Mouse (Mus musculus) liver, embryonic 11.5 days (tissue): ENCODE measurements at regions not wholly inside any gene's neighbourhood (a gene's known extent, or its start where the extent isn't known, plus 50 kb on each side); places are given as distances from the start of the nearest gene placed in this dataset.

Experiments used
- ATAC-seq: fragments of 200-750 bp; cut with Nextera tagmentation; replicated peaks from 2 replicates; pipeline ENCODE4 v1.8.0; 2017; ENCODE audit warnings: moderate number of reproducible peaks, mild to moderate bottlenecking, moderate TSS enrichment, moderate library complexity; ENCODE audit not compliant: low FRiP score
- DNase-seq: peaks from one replicate; pipeline ENCODE4 v3.0.0-alpha.2; 2017; ENCODE audit warnings: low spot score
- H3K27ac ChIP-seq: fragments of 300-500 bp; sonication (generic); 2 replicates; pipeline ENCODE4 v1.5.1; 2014; ENCODE audit warnings: mild to moderate bottlenecking, low read depth, low read length, control low read depth
- H3K27me3 ChIP-seq: fragments of 300-500 bp; sonication (generic); replicated peaks from 2 replicates; pipeline ENCODE4 v1.6.1; 2014; ENCODE audit warnings: low read length, mixed read lengths; ENCODE audit not compliant: control insufficient read depth, insufficient read depth
- H3K36me3 ChIP-seq: fragments of 300-500 bp; sonication (generic); 2 replicates; pipeline ENCODE4 v1.6.1; 2014; ENCODE audit warnings: mild to moderate bottlenecking, low read length, moderate library complexity, mixed read lengths; ENCODE audit not compliant: control insufficient read depth, insufficient read depth
- H3K4me1 ChIP-seq: fragments of 300-500 bp; sonication (generic); replicated peaks from 2 replicates; pipeline ENCODE4 v1.6.1; 2014; ENCODE audit warnings: low read length, mixed read lengths; ENCODE audit not compliant: control insufficient read depth, insufficient read depth
- H3K4me2 ChIP-seq: fragments of 300-500 bp; sonication (generic); 2 replicates; pipeline ENCODE4 v1.6.1; 2014; ENCODE audit warnings: mild to moderate bottlenecking, control low read depth, moderate library complexity
- H3K4me3 ChIP-seq: fragments of 300-500 bp; sonication (generic); 2 replicates; pipeline ENCODE4 v1.5.1; 2014; ENCODE audit warnings: low read depth, low read length, control low read depth
- H3K9ac ChIP-seq: fragments of 300-500 bp; sonication (generic); 2 replicates; pipeline ENCODE4 v1.6.1; 2014; ENCODE audit warnings: low read depth, low read length, control low read depth
- H3K9me3 ChIP-seq: fragments of 300-500 bp; sonication (generic); 2 replicates; pipeline ENCODE4 v1.6.1; 2016; ENCODE audit warnings: low read length, inconsistent platforms, mixed read lengths; ENCODE audit not compliant: control insufficient read depth
- WGBS: fragments of 180-500 bp; shearing (Covaris S2); extraction: QIAGEN DNeasy Blood & Tissue Kit; methylation state at CpG from one replicate; pipeline ENCODE4 v1.1.7; 2014; 5-methylcytosine and 5-hydroxymethylcytosine counted together

- H3K36me3 ChIP-seq = no peaks in the 10 kb centered on the region
- no peaks in the 10 kb centered on the region for H3K27me3 ChIP-seq
- ATAC-seq (no peak), DNase-seq (no peak)
- H3K9ac ChIP-seq = no peak overlapping the region
- H3K4me3 ChIP-seq = no peak overlapping the region
- H3K27ac ChIP-seq = no peak overlapping the region
- 78% methylated on average over 7 of the region's 7 CpGs for WGBS
- H3K4me2 ChIP-seq = no peak overlapping the region
- no peaks in the 10 kb centered on the region for H3K9me3 ChIP-seq
- no peaks in the 10 kb centered on the region for H3K4me1 ChIP-seq
Measured at GRCm38 (mm10) chr11:114419002-114419401, 249.3 kb upstream of the Rpl38 start.

GRCm38 (mm10) chr11:114416168-114416567 is 252.2 kb upstream of the Rpl38 start:
- 57% methylated on average over 6 of the region's 6 CpGs for WGBS
- no peak overlapping the region for H3K27ac ChIP-seq
- ATAC-seq = no peak
- H3K4me2 ChIP-seq = no peak overlapping the region
- no peaks in the 10 kb centered on the region for H3K36me3 ChIP-seq
- no peaks in the 10 kb centered on the region for H3K27me3 ChIP-seq
- no peak for DNase-seq
- H3K9me3 ChIP-seq = no peaks in the 10 kb centered on the region
- no peak overlapping the region for H3K4me3 ChIP-seq
- no peaks in the 10 kb centered on the region for H3K4me1 ChIP-seq
- no peak overlapping the region for H3K9ac ChIP-seq

GRCm38 (mm10) chr11:114404401-114404800 is 263.9 kb upstream of the Rpl38 start:
- H3K36me3 ChIP-seq = no peaks in the 10 kb centered on the region
- no peak overlapping the region for H3K27ac ChIP-seq
- H3K4me3 ChIP-seq = no peak overlapping the region
- H3K4me1 ChIP-seq = no peaks in the 10 kb centered on the region
- H3K9me3 ChIP-seq = no peaks in the 10 kb centered on the region; the same call in 1 of the 2 replicates
- no peak for ATAC-seq
- WGBS = 43% methylated on average over 4 of the region's 4 CpGs
- H3K27me3 ChIP-seq = no peaks in the 10 kb centered on the region
- H3K9ac ChIP-seq = no peak overlapping the region
- H3K4me2 ChIP-seq = no peak overlapping the region
- no peak for DNase-seq

GRCm38 (mm10) chr11:114402556-114403320 is 265.6 kb upstream of the Rpl38 start:
- Histone ChIP-seq H3K9me3 (no peaks in the 10 kb centered on the region), H3K4me2 (no peak overlapping the region), H3K36me3 (no peaks in the 10 kb centered on the region), H3K27me3 (no peaks in the 10 kb centered on the region), H3K4me1 (no peaks in the 10 kb centered on the region), H3K4me3 (no peak overlapping the region), H3K27ac (no peak overlapping the region), H3K9ac (no peak overlapping the region)
- ATAC-seq = no peak
- no peak for DNase-seq
- WGBS = 46% methylated on average over 15 of the region's 15 CpGs

DNA sequence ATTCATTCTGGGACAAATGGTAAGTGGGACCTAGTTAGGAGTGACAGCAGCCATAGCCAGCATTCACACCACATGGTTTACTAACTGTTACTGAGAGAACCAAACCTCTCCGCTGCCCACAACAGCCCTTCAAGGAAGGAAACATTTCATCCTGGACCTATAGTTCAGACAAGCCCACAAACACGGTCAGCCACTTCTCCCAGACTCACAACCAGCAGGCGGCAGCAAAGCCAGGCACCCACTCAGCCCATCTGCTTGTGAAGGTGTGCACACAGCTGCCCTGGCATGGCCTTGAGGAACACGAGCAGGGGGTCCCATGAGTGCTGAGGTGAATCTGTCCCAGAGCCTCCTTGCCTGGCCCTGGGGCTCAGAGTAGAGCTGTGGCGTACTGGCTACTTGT is 267.6 kb upstream of the Rpl38 start:
- no peaks in the 10 kb centered on the region for H3K36me3 ChIP-seq
- ATAC-seq = no peak
- H3K9me3 ChIP-seq = no peaks in the 10 kb centered on the region
- no peaks in the 10 kb centered on the region for H3K4me1 ChIP-seq
- DNase-seq = no peak
- H3K27me3 ChIP-seq = no peaks in the 10 kb centered on the region
- H3K9ac ChIP-seq = no peak overlapping the region
- WGBS = 63% methylated on average over 5 of the region's 5 CpGs
- H3K4me3 ChIP-seq = no peak overlapping the region
- no peak overlapping the region for H3K27ac ChIP-seq
- H3K4me2 ChIP-seq = no peak overlapping the region

- DNase-seq = no peak
- Histone ChIP-seq H3K27me3 (no peaks in the 10 kb centered on the region), H3K36me3 (no peaks in the 10 kb centered on the region), H3K9ac (no peak overlapping the region), H3K4me3 (no peak overlapping the region), H3K4me1 (no peaks in the 10 kb centered on the region), H3K27ac (no peak overlapping the region), H3K9me3 (no peaks in the 10 kb centered on the region), H3K4me2 (no peak overlapping the region)
- WGBS = 32% methylated on average over 10 of the region's 10 CpGs
- no peak for ATAC-seq
Measured at GRCm38 (mm10) chr11:114392161-114392560, 276.2 kb upstream of the Rpl38 start.

- 15% methylated on average over 6 of the region's 6 CpGs for WGBS
- no peaks in the 10 kb centered on the region for H3K4me1 ChIP-seq
- no peak overlapping the region for H3K9ac ChIP-seq
- DNase-seq (no peak), ATAC-seq (peak; percentile 47)
- no peaks in the 10 kb centered on the region for H3K27me3 ChIP-seq
- no peak overlapping the region for H3K27ac ChIP-seq
- H3K36me3 ChIP-seq = no peaks in the 10 kb centered on the region
- H3K4me2 ChIP-seq = no peak overlapping the region
- H3K9me3 ChIP-seq = no peaks in the 10 kb centered on the region
- no peak overlapping the region for H3K4me3 ChIP-seq
Measured at GRCm38 (mm10) chr11:114391553-114391952, 276.8 kb upstream of the Rpl38 start.

GRCm38 (mm10) chr11:114387091-114387490 is 281.2 kb upstream of the Rpl38 start:
- H3K27ac ChIP-seq = no peak overlapping the region
- no peak for ATAC-seq
- no peaks in the 10 kb centered on the region for H3K36me3 ChIP-seq
- H3K4me1 ChIP-seq = no peaks in the 10 kb centered on the region
- H3K9ac ChIP-seq = no peak overlapping the region
- H3K4me3 ChIP-seq = no peak overlapping the region
- H3K4me2 ChIP-seq = no peak overlapping the region
- no peaks in the 10 kb centered on the region; the same call in 1 of the 2 replicates for H3K27me3 ChIP-seq
- WGBS = 68% methylated on average over 2 of the region's 2 CpGs
- no peaks in the 10 kb centered on the region for H3K9me3 ChIP-seq
- DNase-seq = no peak

- no peak overlapping the region for H3K27ac ChIP-seq
Measured at GRCm38 (mm10) chr11:114379411-114379824, 288.9 kb upstream of the Rpl38 start.

More at GRCm38 (mm10) chr11:114379411-114379824, 288.9 kb upstream of the Rpl38 start:
- H3K4me3 ChIP-seq = no peak overlapping the region
- DNase-seq = no peak
- ATAC-seq = no peak
- no peaks in the 10 kb centered on the region; the same call in 1 of the 2 replicates for H3K27me3 ChIP-seq
- 70% methylated on average over 8 of the region's 8 CpGs for WGBS
- H3K4me1 ChIP-seq = no peaks in the 10 kb centered on the region
- H3K9ac ChIP-seq = no peak overlapping the region
- no peak overlapping the region for H3K4me2 ChIP-seq
- H3K36me3 ChIP-seq = no peaks in the 10 kb centered on the region
- no peaks in the 10 kb centered on the region for H3K9me3 ChIP-seq
